Mouse (Mus musculus): Measurements from ENCODE around the gene 1810024B03Rik. TPM values are rescaled to one million over a fixed set of nuclear protein-coding genes. Genes with fewer than 3 reads are reported as not detected.
"Not testable (repeated sequence)": the region's sequence is repeated elsewhere in the genome, so short reads cannot be mapped to it uniquely, and the experiment has no call there.

1810024B03Rik gene
- polyA plus RNA-seq, 1 experiment from 2014 or later: 2.5 TPM

- 99% methylated on average over 3 of the region's 3 CpGs for WGBS
- no peak overlapping the region for H3K4me3 ChIP-seq
- H3K27ac ChIP-seq: no peak overlapping the region
- DNase-seq (ENCODE audit: low spot score): no peak
- H3K27me3 ChIP-seq (ENCODE audit: low read depth, poor library complexity, severe bottlenecking): no peaks in the 10 kb centered on the region
- H3K4me1 ChIP-seq: no peaks in the 10 kb centered on the region
- peaks cover 100% of the 10 kb centered on the region for H3K36me3 ChIP-seq
- H3K9me3 ChIP-seq (replicated peaks): no peaks in the 10 kb centered on the region
Measured at GRCm38 (mm10) chr2:127225261-127225660, 17.2 kb upstream of the 1810024B03Rik start.

GRCm38 (mm10) chr2:127217746-127218145, 9.7 kb upstream of the 1810024B03Rik start:
- Histone ChIP-seq H3K4me3 (no peak overlapping the region), H3K27me3 (ENCODE audit: low read depth, poor library complexity, severe bottlenecking) (no peaks in the 10 kb centered on the region), H3K27ac (no peak overlapping the region), H3K9me3 (replicated peaks) (no peaks in the 10 kb centered on the region), H3K36me3 (peaks cover 99% of the 10 kb centered on the region), H3K4me1 (no peaks in the 10 kb centered on the region)
- WGBS: 94% methylated on average over 5 of the region's 5 CpGs
- no peak for DNase-seq (ENCODE audit: low spot score)

GRCm38 (mm10) chr2:127210701-127211100, 2.6 kb upstream of the 1810024B03Rik start:
- Histone ChIP-seq H3K9me3 (replicated peaks) (no peaks in the 10 kb centered on the region), H3K4me3 (no peak overlapping the region), H3K36me3 (peaks cover 61% of the 10 kb centered on the region), H3K27ac (no peak overlapping the region), H3K4me1 (peaks cover 15% of the 10 kb centered on the region), H3K27me3 (ENCODE audit: low read depth, poor library complexity, severe bottlenecking) (no peaks in the 10 kb centered on the region)
- 96% methylated on average over 11 of the region's 11 CpGs for WGBS
- no peak for DNase-seq (ENCODE audit: low spot score)

GRCm38 (mm10) chr2:127208452-127208769, 331 bp upstream of the 1810024B03Rik start:
- peak overlapping the region; percentile 64 for H3K4me3 ChIP-seq
- H3K27ac ChIP-seq: peak overlapping the region; percentile 81
- peaks cover 42% of the 10 kb centered on the region for H3K36me3 ChIP-seq
- H3K4me1 ChIP-seq: peaks cover 15% of the 10 kb centered on the region
- under 1% methylated on average over 17 of the region's 17 CpGs for WGBS
- no peaks in the 10 kb centered on the region for H3K9me3 ChIP-seq (replicated peaks)
- no peaks in the 10 kb centered on the region for H3K27me3 ChIP-seq (ENCODE audit: low read depth, poor library complexity, severe bottlenecking)
- no peak for DNase-seq (ENCODE audit: low spot score)

GRCm38 (mm10) chr2:127206916-127207315, 1.2 kb downstream of the 1810024B03Rik start:
- 93% methylated on average over 2 of the region's 2 CpGs for WGBS
- no peaks in the 10 kb centered on the region for H3K27me3 ChIP-seq (ENCODE audit: low read depth, poor library complexity, severe bottlenecking)

GRCm38 (mm10) chr2:127205936-127206335, 2.1 kb downstream of the 1810024B03Rik start:
- H3K27me3 ChIP-seq (ENCODE audit: low read depth, poor library complexity, severe bottlenecking); H3K27ac ChIP-seq; H3K4me3 ChIP-seq; DNase-seq (ENCODE audit: low spot score); H3K9me3 ChIP-seq (replicated peaks): not testable (repeated sequence)
- peaks cover 41% of the 10 kb centered on the region for H3K36me3 ChIP-seq
- 93% methylated on average over 4 of the region's 4 CpGs for WGBS
- H3K4me1 ChIP-seq: peaks cover 15% of the 10 kb centered on the region

More at GRCm38 (mm10) chr2:127206916-127207315, 1.2 kb downstream of the 1810024B03Rik start:
- H3K36me3 ChIP-seq: peaks cover 42% of the 10 kb centered on the region
- H3K4me3 ChIP-seq: 0 out of 2 replicates have a peak overlapping the region, but pooled peaks have one; percentile 64
- no peak overlapping the region for H3K27ac ChIP-seq
- no peak for DNase-seq (ENCODE audit: low spot score)
- peaks cover 15% of the 10 kb centered on the region for H3K4me1 ChIP-seq
- H3K9me3 ChIP-seq (replicated peaks): no peaks in the 10 kb centered on the region

GRCm38 (mm10) chr2:127204932-127205331, 3.1 kb downstream of the 1810024B03Rik start:
- Histone ChIP-seq H3K4me3 (no peak overlapping the region), H3K4me1 (peaks cover 15% of the 10 kb centered on the region), H3K9me3 (replicated peaks) (no peaks in the 10 kb centered on the region), H3K27ac (no peak overlapping the region), H3K36me3 (peaks cover 40% of the 10 kb centered on the region), H3K27me3 (ENCODE audit: low read depth, poor library complexity, severe bottlenecking) (no peaks in the 10 kb centered on the region)
- peak; percentile 69 for DNase-seq (ENCODE audit: low spot score)
- 39% methylated on average over 3 of the region's 3 CpGs for WGBS

GRCm38 (mm10) chr2:127189574-127189973, 18.5 kb downstream of the 1810024B03Rik start:
- H3K27me3 ChIP-seq (ENCODE audit: low read depth, poor library complexity, severe bottlenecking): no peaks in the 10 kb centered on the region
- no peak overlapping the region for H3K27ac ChIP-seq
- H3K9me3 ChIP-seq (replicated peaks): no peaks in the 10 kb centered on the region
- no peaks in the 10 kb centered on the region for H3K36me3 ChIP-seq
- H3K4me1 ChIP-seq: no peaks in the 10 kb centered on the region
- no peak overlapping the region for H3K4me3 ChIP-seq
- DNase-seq (ENCODE audit: low spot score): no peak

GRCm38 (mm10) chr2:127182598-127183381, 25.3 kb downstream of the 1810024B03Rik start:
- H3K9me3 ChIP-seq (replicated peaks): no peaks in the 10 kb centered on the region
- peak; percentile 69 for DNase-seq (ENCODE audit: low spot score)
- H3K4me1 ChIP-seq: no peaks in the 10 kb centered on the region
- H3K27ac ChIP-seq: peak overlapping the region; percentile 80
- H3K4me3 ChIP-seq: peak overlapping the region; percentile 54
- no peaks in the 10 kb centered on the region for H3K36me3 ChIP-seq
- 4% methylated on average over 17 of the region's 17 CpGs for WGBS
- no peaks in the 10 kb centered on the region for H3K27me3 ChIP-seq (ENCODE audit: low read depth, poor library complexity, severe bottlenecking)

GRCm38 (mm10) chr2:127166261-127166660, 41.8 kb downstream of the 1810024B03Rik start:
- 15% methylated on average over 1 of the region's 1 CpGs for WGBS
- not testable (repeated sequence) for H3K4me3 ChIP-seq; H3K27ac ChIP-seq; H3K4me1 ChIP-seq; H3K9me3 ChIP-seq (replicated peaks); H3K27me3 ChIP-seq (ENCODE audit: low read depth, poor library complexity, severe bottlenecking); H3K36me3 ChIP-seq; DNase-seq (ENCODE audit: low spot score)

GRCm38 (mm10) chr2:127165675-127166074, 42.4 kb downstream of the 1810024B03Rik start:
- no peaks in the 10 kb centered on the region for H3K4me1 ChIP-seq
- H3K4me3 ChIP-seq: no peak overlapping the region
- H3K27ac ChIP-seq: no peak overlapping the region
- no peak for DNase-seq (ENCODE audit: low spot score)
- H3K27me3 ChIP-seq (ENCODE audit: low read depth, poor library complexity, severe bottlenecking): no peaks in the 10 kb centered on the region
- H3K36me3 ChIP-seq: no peaks in the 10 kb centered on the region
- no peaks in the 10 kb centered on the region for H3K9me3 ChIP-seq (replicated peaks)
- whole genome bisulfite sequencing: 69% methylated on average over 4 of the region's 4 CpGs

GRCm38 (mm10) chr2:127145699-127146098, 62.4 kb downstream of the 1810024B03Rik start:
- Histone ChIP-seq H3K36me3 (peaks cover 14% of the 10 kb centered on the region), H3K4me3 (no peak overlapping the region), H3K4me1 (peaks cover 21% of the 10 kb centered on the region), H3K9me3 (replicated peaks) (no peaks in the 10 kb centered on the region), H3K27ac (no peak overlapping the region), H3K27me3 (ENCODE audit: low read depth, poor library complexity, severe bottlenecking) (no peaks in the 10 kb centered on the region)
- WGBS: 84% methylated on average over 3 of the region's 3 CpGs
- DNase-seq (ENCODE audit: low spot score): no peak

GRCm38 (mm10) chr2:127143158-127144063, 64.7 kb downstream of the 1810024B03Rik start, which contains the start of gene Itpripl1:
Gene Itpripl1, minus strand, starts transcription at chr2:127143442.
- WGBS: 3% methylated on average over 31 of the region's 31 CpGs
- peak; percentile 81 for DNase-seq (ENCODE audit: low spot score)
- H3K27ac ChIP-seq: peak within 1 kb of the TSS; percentile 83

More at GRCm38 (mm10) chr2:127143158-127144063, 64.7 kb downstream of the 1810024B03Rik start, which contains the start of gene Itpripl1:
- Histone ChIP-seq H3K36me3 (peaks cover 34% of the 10 kb centered on the region), H3K4me1 (peaks cover 21% of the 10 kb centered on the region), H3K27me3 (ENCODE audit: low read depth, poor library complexity, severe bottlenecking) (no peaks in the 10 kb centered on the region), H3K4me3 (peak within 1 kb of the TSS; percentile 63), H3K9me3 (replicated peaks) (no peaks in the 10 kb centered on the region)

All from limb, embryonic 10.5 days (tissue).